Mouse (Mus musculus) thymus, postnatal 25 days (tissue): Measurements from ENCODE around the gene Phyh.
"Not testable (repeated sequence)": the region's sequence is repeated elsewhere in the genome, so short reads cannot be mapped to it uniquely, and the experiment has no call there.

ENCODE experiments used
- DNase-seq: peaks from one replicate; pipeline ENCODE4 v3.0.0; 2022

The Phyh gene

DNA sequence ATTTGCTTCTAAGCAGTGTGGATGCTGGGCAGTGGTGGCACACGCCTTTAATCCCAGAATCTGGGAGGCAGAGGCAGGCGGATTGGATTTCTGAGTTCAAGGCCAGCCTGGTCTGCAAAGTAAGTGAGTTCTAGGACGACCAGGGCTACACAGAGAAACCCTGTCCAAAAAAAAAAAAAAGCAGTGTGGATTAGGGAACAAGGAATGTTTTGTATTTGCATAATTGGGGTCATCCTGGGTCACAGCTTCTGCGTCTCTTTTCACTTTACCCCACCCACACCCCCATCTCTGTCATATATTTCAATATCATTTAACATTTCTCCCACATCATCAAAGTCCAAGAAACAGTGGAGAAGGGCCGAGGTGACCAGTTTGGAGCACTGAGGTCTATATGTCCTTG, 2.2 kb downstream of the Phyh start:
- no peak for DNase-seq

- DNase-seq, result no peak
Measured at GRCm38 (mm10) chr2:4922476-4923164, 3.8 kb downstream of the Phyh start.

- no peak for DNase-seq
Measured at GRCm38 (mm10) chr2:4927391-4927790, 8.6 kb downstream of the Phyh start.

DNA sequence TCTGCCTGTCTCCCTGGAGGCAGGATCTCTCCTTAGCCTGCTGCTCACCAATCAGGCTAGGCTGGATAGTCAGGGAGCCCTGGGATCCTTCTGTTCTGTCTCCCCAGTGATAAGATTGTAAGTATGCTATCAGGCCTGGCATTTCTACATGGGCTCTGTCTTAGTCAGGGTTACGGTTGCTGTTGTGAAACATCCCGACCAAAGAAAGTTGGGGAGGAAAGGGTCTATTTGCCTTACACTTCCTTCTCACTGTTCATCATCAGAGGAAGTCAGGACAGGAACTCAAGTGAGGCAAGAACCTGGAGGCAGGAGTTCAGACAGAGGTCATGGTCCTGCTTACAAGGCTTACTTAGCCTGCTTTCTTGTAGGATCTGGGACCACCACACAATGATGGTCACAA, 10.4 kb downstream of the Phyh start:
- no peak for DNase-seq

GRCm38 (mm10) chr2:4934516-4934915, 15.7 kb downstream of the Phyh start:
- DNase-seq, result no peak

DNA sequence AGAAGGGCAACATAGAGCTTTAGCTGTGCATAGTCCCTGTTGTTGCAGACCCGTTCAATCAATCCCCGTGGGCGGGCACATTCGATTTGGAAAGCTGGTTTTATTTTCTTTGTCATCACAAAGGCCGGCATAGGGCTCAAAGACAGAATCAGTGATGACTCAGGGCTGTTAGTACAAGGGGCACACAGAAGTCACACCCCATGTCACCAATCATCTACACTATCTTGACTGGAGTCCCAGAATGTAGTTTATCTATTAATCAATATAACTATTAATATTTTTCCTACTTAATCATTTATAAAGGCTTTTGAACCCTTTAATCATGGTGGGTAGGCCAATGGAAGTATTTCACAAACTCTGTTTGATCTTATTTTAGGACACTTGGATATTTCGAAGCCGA, 19.1 kb downstream of the Phyh start:
- no peak for DNase-seq

- DNase-seq, result no peak
Measured at GRCm38 (mm10) chr2:4940861-4941260, 22.0 kb downstream of the Phyh start.

DNA sequence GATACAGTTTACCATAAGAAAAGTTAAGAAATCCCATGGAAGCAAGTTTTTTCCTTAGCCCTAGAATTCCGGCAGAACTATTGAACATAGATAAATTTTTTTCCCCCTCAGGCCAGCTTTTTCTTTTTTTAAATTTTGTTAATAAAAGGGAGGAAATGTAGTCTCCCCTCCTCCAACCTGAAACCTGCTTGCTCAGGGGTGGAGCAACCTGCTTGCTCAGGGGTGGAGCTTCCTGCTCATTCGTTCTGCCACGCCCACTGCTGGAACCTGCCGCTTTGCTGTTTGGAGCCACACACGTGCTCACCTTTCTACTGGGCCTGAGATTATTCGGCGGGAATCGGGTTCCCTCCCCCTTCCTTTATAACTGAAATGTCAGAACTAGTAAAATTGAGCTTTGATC, 30.9 kb downstream of the Phyh start:
- DNase-seq, result not testable (repeated sequence)

- no peak for DNase-seq
Measured at GRCm38 (mm10) chr2:4950986-4951385, 32.2 kb downstream of the Phyh start.

DNA sequence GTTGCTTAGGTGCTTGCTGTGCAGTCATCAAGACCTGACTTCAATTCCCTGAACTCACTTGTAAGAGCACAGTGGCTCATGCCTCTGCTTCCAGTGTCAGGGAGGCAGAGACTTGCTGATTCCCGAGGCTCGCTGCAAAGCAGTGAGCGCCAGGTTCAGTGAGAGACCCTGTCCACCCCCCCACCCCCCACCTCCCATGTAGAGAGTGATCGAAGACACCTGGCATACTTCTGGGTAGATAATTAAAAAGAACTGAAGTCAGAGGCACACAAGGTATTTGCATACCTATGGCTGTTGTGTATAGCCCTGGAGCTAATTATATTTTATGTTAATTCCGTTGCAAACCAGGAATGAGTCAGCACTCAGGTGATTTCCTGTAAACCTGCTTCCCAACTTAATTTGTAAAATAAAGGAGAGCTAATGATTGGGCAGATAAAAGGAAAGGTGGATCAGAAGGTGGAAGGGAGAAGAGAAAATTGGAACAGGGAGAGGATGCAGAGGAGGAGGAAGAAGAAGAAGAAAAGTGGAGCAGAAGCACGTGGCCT, 35.5 kb downstream of the Phyh start:
- no peak for DNase-seq

- no peak for DNase-seq
Measured at GRCm38 (mm10) chr2:4958039-4958438, 39.2 kb downstream of the Phyh start.

DNA sequence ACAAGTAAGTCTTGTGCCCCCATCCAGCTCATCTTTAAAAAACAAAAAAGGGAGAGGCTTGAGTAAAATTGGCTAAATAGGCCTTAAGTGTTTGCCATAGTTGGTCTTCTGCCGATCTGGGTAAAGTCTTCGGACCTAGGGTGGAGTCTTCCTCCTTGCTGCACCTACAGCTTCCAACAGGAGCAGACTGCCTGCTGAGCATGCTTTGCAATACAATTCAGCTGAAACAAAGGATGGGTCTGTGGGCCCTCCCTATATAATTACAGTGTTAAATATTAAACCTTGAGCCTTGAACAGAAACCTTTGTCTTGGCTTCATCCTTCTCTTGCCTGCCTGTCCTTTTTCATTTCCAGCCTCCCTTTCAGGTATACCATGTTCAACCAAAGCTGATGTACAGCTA, 49.0 kb downstream of the Phyh start:
- DNase-seq, result no peak

- DNase-seq, result no peak
Measured at GRCm38 (mm10) chr2:4969083-4969482, 50.3 kb downstream of the Phyh start.

GRCm38 (mm10) chr2:4975807-4976206, 57.0 kb downstream of the Phyh start, which contains the start of gene Ucma:
TSS of gene Ucma (plus strand) at chr2:4976122.
- DNase-seq, result no peak

GRCm38 (mm10) chr2:4978091-4978490, 59.3 kb downstream of the Phyh start:
- no peak for DNase-seq

- DNase-seq, result no peak
Measured at GRCm38 (mm10) chr2:4983987-4984386, 65.2 kb downstream of the Phyh start.

GRCm38 (mm10) chr2:4985000-4985399, 66.2 kb downstream of the Phyh start:
- no peak for DNase-seq

- DNase-seq, result no peak
Measured at GRCm38 (mm10) chr2:4986798-4987197, 68.0 kb downstream of the Phyh start.

GRCm38 (mm10) chr2:4987388-4988180, 68.8 kb downstream of the Phyh start:
- no peak for DNase-seq
